Mouse (Mus musculus) ES-E14 (cell line): ENCODE measurements at regions not wholly inside any gene's neighbourhood (a gene's known extent, or its start where the extent isn't known, plus 50 kb on each side); places are given as distances from the start of the nearest gene placed in this dataset.

Experiments used
- DNase-seq: peaks from one replicate; pipeline ENCODE4 v3.0.0-alpha.2; 2013; ENCODE audit warnings: low read depth, low spot score
- H3K27ac ChIP-seq: 2 replicates; pipeline ENCODE4 v1.5.1; 2012; ENCODE audit warnings: low read depth, mild to moderate bottlenecking, low read length, moderate library complexity, mixed read lengths; ENCODE audit not compliant: poor library complexity, insufficient read depth, severe bottlenecking
- H3K36me3 ChIP-seq: 2 replicates; pipeline ENCODE4 v1.6.1; 2012; ENCODE audit warnings: mild to moderate bottlenecking, low read length, moderate library complexity, mixed read lengths; ENCODE audit not compliant: control insufficient read depth, poor library complexity, insufficient read depth, severe bottlenecking
- H3K4me1 ChIP-seq, 2 experiments: fragments of 150-350 bp in 1 of 2; sonication (generic) in 1 of 2; 2 replicates each; pipeline ENCODE4 v1.6.1; 2012; ENCODE audit warnings: low read length in 2 of 2, mild to moderate bottlenecking in 1 of 2, mixed read lengths in 1 of 2; ENCODE audit not compliant: control insufficient read depth in 2 of 2, insufficient read depth in 2 of 2, poor library complexity in 1 of 2
- H3K4me3 ChIP-seq, 2 experiments: fragments of 150-350 bp in 1 of 2; sonication (generic) in 1 of 2; 2 replicates each; pipeline ENCODE4 v1.5.1; 2012; ENCODE audit warnings: low read length in 2 of 2, low read depth in 1 of 2, mild to moderate bottlenecking in 1 of 2, mixed read lengths in 1 of 2; ENCODE audit not compliant: insufficient read depth in 1 of 2, poor library complexity in 1 of 2, severe bottlenecking in 1 of 2
- H3K9ac ChIP-seq: 2 replicates; pipeline ENCODE4 v1.6.1; 2012; ENCODE audit warnings: low read depth, mild to moderate bottlenecking, low read length, mixed read lengths; ENCODE audit not compliant: poor library complexity, insufficient read depth, severe bottlenecking
- H3K9me3 ChIP-seq: fragments of 150-350 bp; sonication (generic); 2 replicates; pipeline ENCODE4 v1.6.1; 2012; ENCODE audit warnings: low read depth, mild to moderate bottlenecking, low read length; ENCODE audit not compliant: control insufficient read depth, insufficient read depth
- CHD2 ChIP-seq: IDR thresholded peaks from 2 replicates; pipeline ENCODE4 v1.6.1; 2014; ENCODE audit warnings: mild to moderate bottlenecking, low read depth, low read length, inconsistent platforms
- HCFC1 ChIP-seq: IDR thresholded peaks from 2 replicates; pipeline ENCODE4 v1.6.1; 2012; ENCODE audit warnings: low read length, inconsistent platforms, borderline replicate concordance; ENCODE audit not compliant: insufficient read depth
- MAFK ChIP-seq: IDR thresholded peaks from 2 replicates; pipeline ENCODE4 v1.6.1; 2014; ENCODE audit warnings: mild to moderate bottlenecking, low read depth, low read length, inconsistent platforms; ENCODE audit not compliant: insufficient read depth
- ZC3H11A ChIP-seq: IDR thresholded peaks from 2 replicates; pipeline ENCODE4 v1.6.1; 2012; ENCODE audit warnings: low read depth, mild to moderate bottlenecking, inconsistent platforms, low read length, borderline replicate concordance
- ZNF384 ChIP-seq: IDR thresholded peaks from 2 replicates; pipeline ENCODE4 v1.6.1; 2012; ENCODE audit warnings: low read depth, low read length, inconsistent platforms
- in situ Hi-C, 2 experiments: fragments of 600-800 bp; cut with MboI; formaldehyde crosslinking; loops; one replicate each; pipeline ENCODE4 v1.15.1; 2025; ENCODE audit warnings: low sequenced_read_pairs in 2 of 2, inconsistent platforms in 1 of 2; ENCODE audit not compliant: unreplicated experiment in 2 of 2

GRCm38 (mm10) chr10:117431086-117431619 is 51.3 kb upstream of the Cpsf6 start:
- no peak overlapping the region for H3K27ac ChIP-seq
- H3K9me3 ChIP-seq = no peaks in the 10 kb centered on the region
- in situ Hi-C loops = no loop called here
- DNase-seq = no peak
- no peak overlapping the region for H3K4me3 ChIP-seq
- no peak overlapping the region for H3K9ac ChIP-seq
- H3K4me1 ChIP-seq = peaks cover 2 to 9% of the 10 kb centered on the region in 2 experiments; a peak in 3 of 4 replicates
- no peaks in the 10 kb centered on the region for H3K36me3 ChIP-seq
- no peak for TF ChIP-seq ZNF384
- TF ChIP-seq ZC3H11A = no peak
- TF ChIP-seq MAFK = no peak
- TF ChIP-seq HCFC1 = no peak
- no peak for TF ChIP-seq CHD2

GRCm38 (mm10) chr10:117430224-117430884 is 50.5 kb upstream of the Cpsf6 start:
- Histone ChIP-seq H3K4me1 (peaks cover 2 to 4% of the 10 kb centered on the region in 2 experiments; a peak in 3 of 4 replicates), H3K4me3 (no peak overlapping the region), H3K9me3 (no peaks in the 10 kb centered on the region), H3K27ac (no peak overlapping the region), H3K9ac (no peak overlapping the region), H3K36me3 (no peaks in the 10 kb centered on the region)
- no peak for TF ChIP-seq CHD2
- no peak for TF ChIP-seq MAFK
- no peak for TF ChIP-seq HCFC1
- TF ChIP-seq ZNF384 = no peak
- no peak for TF ChIP-seq ZC3H11A
- in situ Hi-C loops = no loop called here
- DNase-seq = no peak

- Histone ChIP-seq H3K4me1 (no peaks in the 10 kb centered on the region; a peak in 2 of 4 replicates), H3K9ac (no peak overlapping the region), H3K9me3 (no peaks in the 10 kb centered on the region), H3K27ac (no peak overlapping the region), H3K4me3 (no peak overlapping the region), H3K36me3 (no peaks in the 10 kb centered on the region)
- no peak for TF ChIP-seq ZNF384
- TF ChIP-seq MAFK = no peak
- in situ Hi-C loops = no loop called here
- no peak for DNase-seq
These were observed 49.8 kb upstream of the Cpsf6 start for GRCm38 (mm10) chr10:117429459-117430183.
